Mouse (Mus musculus) urinary bladder, adult 2 months (tissue): ENCODE results near the gene Rgcc. TPM values are rescaled to one million over a fixed set of nuclear protein-coding genes. Genes with fewer than 3 reads are reported as not detected.

ENCODE experiments used
- DNase-seq: peaks from one replicate; pipeline ENCODE4 v3.0.0; 2022; ENCODE audit warnings: low spot score
- polyA plus RNA-seq: library from polyadenylated mRNA; depleted of rRNA; stranded (reverse); fragments of >200 nt; gene quantifications from 2 replicates; pipeline ENCODE4 v1.2.3, GENCODE M21; 2012

Rgcc gene
- polyA plus RNA-seq, 1 experiment: 20.1 TPM

DNA sequence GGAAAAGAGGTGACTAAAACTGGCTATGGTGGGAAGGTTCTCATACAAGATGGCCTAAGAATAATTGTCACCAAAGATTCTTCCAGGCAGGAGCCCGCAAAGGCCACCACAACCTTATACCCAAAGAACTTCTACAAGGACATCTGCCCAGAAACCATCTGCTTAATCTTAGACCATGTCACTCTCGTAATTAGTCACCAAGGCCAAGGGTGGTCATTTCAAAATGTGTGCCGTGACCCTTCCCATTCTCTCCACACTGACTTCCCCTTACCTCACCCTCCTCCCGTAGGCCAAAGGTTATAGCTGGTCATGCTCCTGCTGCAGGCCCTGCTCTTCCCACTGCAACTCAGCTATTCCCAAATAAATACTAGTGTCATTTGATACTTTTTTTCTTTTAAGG lies 22.5 kb downstream of the Rgcc start:
- DNase-seq: no peak

DNA sequence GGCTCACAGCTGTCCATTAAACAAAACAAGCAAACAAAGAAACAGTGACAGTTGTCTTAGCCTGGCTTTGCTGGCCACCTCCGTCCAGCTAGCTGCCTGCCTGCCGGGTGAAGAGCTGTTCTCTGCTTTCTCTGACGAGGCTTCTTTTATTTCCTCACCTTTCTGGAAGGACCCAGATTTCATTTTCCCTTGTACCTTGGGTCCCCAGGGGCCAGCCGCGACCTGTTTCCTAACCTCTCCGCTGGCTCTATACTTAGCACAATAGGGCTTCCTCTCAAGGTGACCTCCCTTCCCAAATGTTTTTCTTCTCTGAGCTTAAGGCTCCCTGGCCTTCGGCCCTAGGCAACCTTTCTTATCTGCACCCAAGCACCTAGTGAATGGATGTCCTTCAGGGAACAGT lies 23.5 kb downstream of the Rgcc start:
- DNase-seq: no peak

DNA sequence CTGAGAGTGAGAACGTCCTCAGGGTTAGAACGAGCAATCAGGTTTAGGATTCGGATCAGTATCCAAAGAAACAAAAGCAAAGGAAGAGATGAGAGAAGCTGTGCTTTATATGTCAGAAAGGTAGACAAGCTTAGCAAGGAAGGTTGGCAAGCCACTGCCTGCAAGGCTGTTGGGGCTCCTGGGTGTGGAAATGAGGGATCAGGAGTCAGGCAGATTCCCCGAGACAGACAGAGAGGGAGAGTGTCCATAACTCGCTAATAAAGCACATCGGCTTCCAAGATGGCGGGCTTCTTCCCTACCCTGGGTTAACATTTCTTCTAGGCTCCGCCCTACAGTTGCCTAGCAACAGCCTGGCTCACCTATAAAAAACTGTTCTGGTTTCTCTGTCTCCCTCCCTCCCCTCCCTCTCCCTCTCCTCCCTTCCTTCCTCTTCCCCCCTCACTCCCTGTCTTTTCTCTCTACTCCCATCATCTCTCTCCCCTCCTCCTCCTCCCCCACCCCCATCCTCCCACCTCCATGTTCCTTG lies 25.5 kb downstream of the Rgcc start:
- DNase-seq: no peak

DNA sequence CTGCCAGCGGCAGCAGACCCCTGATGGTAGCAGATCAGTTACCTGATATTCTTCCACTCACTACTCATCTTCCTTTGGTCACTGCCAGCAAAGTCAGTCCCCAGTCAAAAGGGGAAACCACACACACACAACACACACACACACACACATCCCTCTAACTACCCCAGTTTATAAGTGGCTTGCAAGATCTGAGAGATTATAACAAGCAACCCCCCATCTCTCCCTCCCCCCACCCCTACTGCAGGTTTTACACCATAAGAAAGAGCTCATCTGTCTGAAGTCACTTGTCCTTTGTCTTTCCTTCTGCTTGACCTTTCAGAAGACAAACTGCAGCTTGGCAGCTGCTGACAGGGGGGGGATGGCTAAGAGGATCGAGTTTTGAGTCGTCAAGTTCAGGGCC lies 26.0 kb downstream of the Rgcc start:
- no peak for DNase-seq

DNA sequence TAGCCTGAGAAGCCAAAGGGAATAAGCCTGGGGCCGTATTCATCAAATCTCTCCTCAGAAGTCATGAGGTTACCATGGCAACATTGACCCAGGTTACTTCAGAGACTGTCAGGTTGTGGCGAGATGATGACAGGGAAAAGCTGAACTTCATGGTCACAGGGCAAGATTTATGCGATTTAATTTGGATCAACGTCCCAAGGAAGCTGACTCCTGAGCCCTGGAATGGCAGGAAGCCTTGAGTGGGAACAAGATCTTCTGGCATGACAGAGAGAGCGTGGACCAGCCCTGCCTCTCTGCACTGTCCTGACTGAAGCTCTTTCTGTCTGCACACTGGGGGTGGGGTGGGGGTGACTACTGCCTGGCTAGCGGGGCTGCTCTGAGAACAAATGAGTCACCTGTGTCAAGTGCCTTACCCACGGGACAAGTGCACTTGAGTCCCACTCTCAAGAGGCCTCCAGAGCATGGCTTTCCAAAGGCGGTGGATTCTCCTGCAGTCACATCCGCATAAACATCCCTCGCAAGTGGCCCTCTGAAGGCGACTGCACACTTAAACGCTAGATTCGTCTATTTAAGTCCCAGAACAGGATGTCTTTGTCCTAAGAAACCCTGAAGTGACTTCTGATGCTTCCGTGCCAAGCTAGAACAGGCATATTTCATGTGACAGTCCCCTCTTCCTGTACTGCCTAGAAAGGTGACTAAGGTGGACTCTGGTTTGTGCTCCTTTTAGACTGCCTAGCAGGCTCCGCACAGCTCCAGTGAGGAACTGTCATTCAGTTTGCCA lies 27.6 kb downstream of the Rgcc start:
- DNase-seq: no peak

DNA sequence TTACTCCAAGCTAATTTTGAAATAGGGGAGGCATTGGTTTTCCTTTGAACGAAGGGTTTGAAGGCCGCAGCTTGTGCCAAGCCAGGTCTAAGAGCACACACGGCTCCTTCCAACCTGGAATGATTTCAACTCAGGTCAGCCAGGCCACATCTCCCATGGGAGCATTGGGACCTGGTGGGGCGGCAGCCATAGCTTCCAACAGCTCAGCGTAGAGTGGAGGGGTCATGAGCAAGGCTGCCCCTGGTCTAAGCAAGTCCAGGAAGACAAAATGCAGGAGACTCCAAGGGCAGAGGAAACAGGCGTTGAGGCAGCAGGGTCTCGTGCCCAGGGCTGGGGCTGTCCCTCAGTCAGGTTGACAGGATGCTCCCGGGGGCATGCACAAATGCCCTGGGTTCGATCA lies 28.5 kb downstream of the Rgcc start:
- DNase-seq: no peak

DNA sequence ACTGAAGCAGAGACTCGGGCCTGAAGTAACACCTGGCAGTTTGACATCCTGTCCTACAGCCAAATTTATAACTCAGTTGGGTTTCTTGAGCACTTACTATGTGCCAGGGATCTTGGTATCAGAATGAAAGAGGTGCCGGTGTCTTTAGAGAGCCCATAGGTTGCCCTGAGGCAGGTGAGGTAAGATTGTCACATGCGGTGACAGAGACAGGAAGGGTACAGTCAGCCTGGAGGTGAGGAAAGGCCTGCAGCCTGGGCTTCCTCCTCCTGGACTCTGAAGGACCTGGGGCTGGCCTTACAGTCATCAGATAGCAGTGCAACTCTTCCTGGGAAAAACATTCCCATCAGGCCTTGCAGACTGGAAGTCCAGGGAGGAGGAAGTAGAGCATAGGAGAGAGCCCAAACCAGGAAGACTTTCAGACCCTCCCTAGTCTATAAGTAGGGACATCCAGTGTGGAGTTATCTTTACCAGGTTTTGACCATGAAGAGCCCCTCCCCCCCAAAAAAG lies 29.2 kb downstream of the Rgcc start:
- no peak for DNase-seq

DNA sequence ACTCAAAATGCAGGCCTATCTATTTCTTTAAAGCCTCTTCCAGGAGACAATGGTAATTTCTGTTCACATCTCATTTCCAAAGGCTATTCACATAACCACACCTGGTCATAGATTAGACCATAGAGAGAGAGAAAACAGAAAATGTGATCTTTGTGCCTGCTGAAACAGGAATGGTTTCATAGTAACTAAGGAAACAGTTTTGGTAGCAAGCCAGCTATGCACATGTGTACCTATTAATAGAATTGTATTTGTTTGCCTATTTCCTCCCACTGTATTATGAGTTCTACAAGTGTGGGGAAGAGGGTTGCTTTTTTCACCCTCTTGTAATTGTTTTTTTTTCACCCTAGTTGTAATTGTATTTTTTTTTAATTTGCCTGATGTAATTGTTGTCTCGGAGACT lies 31.9 kb downstream of the Rgcc start:
- DNase-seq: no peak

DNA sequence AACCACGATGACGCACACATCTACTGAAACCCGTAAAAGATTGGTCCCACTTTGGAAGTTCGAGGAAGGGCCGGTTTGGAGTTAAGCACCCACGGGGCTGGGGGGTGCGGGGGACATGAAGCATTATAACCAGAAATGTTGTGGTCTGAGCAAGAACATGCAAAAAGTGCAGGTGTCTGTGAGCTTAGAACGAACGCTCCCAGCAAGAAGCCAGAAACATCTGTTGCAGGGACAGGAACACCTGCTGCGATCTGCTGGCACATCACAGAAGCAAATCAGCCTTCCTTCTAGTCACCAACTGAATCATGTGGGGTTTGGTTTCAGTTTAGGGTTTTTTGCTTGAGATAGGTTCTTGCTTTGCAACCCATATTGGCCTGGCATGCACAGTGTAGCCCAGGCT lies 33.6 kb downstream of the Rgcc start:
- no peak for DNase-seq

DNA sequence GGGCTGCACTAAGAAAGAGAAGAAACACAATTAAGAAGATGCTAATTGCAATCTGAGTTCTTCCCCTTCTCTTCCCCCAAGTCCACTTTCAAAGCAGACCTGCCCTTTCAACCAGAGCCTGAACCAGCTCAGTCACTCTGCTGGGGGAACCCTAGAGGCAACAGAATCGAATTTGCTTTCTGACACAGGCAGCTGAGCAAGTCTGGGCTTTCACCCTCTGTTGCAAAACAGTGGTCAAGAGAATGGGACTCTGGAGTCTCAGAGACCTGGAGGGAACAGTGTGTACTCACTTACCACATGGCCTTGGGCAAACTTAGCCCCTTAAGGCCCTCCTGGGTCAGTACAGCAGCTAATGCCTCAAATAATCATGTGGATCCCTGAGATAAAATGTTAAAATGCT lies 34.1 kb downstream of the Rgcc start:
- no peak for DNase-seq

DNA sequence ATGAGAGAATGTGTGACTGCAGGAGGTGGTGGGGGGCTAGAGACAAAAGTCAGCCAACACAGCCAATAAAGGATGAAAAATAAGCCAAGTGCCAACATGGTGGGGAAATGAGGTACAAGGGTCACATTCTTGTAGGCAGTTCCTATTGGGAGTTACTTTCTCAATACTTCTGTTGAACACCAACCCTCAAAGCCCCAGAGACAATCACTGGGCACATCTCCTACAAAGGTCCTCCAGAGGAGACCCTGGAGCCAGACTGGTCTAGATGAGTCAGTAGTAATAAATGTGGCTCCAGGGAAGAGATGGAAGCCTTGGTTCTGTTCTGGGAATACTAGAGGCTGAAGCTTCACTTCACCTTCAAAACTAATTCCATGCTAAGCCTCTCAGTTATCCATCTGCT lies 35.0 kb downstream of the Rgcc start:
- DNase-seq: no peak

DNA sequence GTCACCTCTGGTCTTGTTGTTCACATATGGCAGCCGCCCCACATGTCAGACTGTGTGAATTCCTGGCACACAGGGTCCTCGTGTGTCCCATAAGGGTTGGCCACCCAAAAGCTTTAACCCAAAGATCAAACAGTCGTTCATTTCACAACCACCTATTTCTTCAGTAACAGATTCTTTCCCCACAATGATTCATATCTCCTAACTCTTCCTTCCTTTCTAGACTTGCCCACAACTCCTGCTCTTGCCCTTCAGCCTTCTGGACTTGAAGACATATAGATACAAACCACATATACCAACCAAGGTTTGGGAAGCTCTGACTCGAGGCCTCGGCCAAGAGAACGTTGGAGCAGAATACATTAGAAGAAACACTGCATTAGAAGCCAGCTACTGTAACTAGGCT lies 35.7 kb downstream of the Rgcc start:
- no peak for DNase-seq

DNA sequence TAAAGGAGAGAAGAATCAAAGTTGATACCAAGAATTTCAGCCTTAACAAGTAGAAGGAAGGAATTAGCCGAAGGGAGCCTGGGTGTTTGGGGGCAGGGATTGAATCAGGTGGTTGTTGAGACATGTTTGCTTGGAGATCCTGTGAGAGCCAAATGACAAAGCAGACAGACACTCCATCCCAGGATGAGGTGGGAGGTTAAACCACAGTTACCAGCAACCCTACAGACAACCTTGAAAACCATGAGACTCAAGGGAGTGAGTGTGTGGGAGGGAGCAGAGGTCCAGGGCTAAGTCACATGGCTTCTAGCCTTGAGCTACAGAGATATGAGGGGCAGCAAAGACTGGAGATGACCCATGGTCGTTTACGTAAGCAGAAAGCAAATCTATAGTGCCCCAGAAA lies 38.1 kb downstream of the Rgcc start:
- DNase-seq: no peak

DNA sequence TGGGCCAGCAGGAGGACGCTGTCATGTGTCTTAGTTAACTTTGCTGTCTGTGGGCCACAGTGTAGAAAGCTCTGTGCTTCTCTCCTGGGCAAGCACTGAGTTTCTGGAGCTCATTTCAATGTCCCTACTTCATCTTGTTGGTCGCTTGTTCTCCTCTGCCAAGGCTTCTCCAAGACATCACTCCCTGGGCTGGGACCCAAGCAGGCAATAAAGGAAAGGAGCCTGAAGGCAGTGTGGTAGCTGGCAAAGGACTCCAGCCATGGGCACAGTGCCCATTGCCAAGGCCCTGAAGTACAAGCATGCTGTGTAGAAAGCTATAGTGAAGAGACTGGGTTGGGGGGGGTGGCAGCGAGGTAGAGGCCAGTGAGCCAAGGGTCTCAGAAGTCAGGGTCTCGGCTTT lies 38.8 kb downstream of the Rgcc start:
- DNase-seq: no peak

DNA sequence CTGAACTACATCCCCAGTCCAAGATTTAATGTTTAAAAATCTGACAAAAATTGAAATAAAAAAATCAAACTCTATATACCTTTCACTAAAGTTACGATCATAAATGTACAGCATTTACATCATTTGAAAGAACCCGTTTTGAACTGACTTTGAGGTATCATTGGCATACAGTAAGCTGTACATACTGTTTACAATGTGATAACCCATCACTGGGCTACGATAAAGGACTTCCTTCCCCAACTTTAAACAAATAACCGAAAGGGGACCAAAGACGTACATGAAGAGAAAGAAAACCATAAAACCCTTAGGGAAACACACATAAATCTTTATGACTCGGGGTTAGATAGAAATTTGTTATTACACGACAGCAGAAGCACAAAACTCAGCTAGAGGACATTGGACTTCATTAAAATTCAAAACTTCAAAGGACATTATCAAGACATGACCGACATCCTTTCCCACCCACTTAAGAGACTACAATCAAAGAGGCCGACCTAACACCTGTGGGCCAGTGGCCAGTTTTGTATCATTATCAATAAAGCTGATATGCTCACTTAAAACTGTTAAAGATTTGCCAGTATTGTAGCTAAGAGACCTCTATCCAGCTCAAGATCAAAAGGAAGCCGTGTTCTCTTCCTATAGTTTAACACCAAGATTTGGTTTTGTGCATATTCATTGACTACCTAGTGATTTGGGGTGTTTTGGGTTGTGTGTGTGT lies 42.2 kb downstream of the Rgcc start:
- DNase-seq: no peak

DNA sequence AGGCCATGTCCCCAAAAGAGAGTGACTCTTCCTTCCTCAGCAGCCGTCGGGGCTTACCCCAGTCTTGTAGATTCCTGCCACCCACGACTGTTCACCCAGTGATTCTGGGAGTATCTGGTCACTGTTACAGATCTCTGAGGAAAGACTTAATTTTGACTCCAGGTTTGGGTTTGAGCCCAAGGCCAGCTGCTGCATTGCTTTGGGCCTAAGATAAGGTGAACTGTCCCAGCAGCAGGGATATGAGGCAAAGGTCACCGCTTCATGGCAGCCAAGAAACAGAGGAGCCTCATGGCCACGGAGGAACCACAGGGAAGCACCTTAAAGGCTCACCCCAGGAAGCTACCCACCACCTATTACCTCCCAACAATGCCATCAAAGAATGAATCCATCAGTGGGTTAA lies 44.8 kb downstream of the Rgcc start:
- DNase-seq: no peak

DNA sequence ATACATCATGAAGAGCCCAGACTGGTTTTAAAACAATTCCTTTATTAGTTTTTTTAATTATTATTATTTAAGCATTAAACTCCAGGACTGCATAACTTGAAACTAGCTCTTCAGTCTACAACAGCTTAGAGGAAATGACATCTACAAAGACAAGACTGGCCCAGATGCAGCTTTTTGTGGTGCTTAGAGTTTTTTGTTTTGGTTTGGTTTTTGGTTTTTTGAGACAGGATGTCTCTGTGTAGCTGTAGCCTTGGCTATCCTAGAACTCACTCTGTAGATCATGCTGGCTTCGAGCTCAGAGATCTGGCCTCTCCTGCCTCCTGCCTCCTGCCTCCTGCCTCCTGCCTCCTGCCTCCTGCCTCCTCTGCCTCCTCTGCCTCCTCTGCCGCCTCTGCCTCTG lies 45.7 kb downstream of the Rgcc start:
- no peak for DNase-seq

DNA sequence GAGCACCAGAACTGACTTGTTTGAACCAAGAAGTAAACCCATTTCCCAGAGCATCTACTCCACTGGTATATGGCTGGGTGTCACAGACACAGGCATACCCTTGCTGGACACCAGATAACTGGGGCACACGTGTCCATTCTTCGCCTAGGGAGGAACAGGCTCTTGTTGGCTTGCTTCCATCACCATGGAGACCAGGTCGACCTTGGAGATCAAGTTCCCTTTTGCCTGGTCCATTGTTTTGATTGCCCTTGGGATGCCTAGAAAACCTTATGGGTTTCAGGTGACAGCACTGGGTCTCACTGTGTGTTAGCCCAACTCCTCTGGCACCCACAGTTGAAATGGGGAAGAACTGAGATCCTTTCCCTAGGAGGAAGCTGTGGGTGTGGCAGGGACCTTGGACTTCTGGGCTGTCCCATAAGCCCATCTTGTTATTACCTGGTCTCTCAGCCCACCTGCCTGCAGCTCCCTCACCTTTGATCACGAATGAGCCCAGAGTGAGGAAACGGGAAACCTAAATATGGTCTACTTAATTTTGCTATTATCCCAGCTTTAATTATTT lies 49.6 kb downstream of the Rgcc start:
- no peak for DNase-seq

DNA sequence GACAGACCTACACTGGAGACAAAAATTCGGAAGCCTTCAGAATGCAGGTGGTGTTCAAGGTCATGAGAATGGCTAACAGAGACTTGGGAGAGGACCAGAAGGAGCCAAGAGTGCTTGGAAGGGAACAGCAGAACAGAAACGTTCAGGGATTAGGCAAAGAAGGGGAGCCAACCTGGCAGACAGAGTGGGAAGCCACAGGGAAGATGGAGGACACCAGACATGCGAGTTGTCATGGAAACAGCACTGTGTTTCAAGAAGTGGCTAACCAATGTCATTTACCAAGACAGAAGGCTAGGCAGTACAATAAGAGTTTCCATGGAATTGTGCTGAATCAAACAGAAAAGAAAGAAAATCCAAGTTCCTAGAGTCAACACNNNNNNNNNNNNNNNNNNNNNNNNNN lies 56.9 kb downstream of the Rgcc start:
- DNase-seq: no peak

DNA sequence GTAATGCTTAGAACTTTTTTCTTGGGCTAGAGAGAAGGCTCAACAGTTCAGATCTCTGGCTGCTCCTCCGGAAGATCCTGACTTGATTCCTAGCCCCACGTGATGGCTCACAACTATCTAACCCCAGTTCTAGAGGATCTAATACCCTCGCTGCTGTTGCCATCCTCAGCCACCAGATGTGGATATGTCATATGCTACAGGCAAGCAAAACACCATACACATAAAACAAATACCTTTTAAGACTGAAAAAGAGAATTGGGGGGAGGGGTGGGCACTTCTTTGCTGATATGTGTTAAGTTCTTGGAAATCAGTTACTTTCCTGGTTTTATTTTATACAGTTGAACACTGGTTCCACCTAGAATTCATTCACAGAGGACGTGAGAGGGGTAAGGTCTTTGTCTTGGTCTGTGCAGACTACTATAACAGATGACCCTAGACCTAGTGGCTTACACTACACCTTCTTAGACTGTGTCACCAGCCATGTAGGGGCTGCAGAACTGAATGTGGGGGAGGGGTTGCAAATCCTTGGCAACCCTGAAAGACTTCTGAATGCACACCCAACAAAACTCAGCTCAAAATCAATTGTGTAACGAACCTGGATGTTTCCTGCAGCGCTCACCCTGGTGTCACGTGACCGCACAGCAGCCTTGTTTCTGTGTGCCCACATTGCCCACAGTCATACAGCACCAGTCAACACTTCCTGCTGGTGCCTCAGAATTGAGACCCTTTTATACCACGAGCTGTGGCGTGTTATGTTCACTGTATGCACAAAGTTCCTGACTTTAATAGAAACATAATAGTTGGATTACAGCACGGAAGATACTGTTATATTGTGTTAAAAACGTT lies 58.2 kb downstream of the Rgcc start:
- DNase-seq: no peak

DNA sequence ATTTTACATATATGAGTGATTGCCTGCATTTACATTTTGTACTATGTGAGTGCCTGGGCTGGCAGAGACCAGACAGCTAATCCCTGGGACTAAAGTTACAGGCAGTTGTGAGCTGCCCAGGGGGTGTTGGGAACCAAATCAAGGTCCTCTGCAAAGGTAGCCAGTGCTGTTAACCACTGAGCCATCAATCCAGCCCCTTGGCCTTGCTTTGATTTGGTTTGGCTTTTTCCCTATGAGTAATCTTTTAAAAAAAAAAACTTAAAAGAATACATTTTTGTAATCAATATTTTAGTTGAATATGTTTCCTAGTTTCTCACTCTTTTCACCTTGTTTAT lies 59.1 kb downstream of the Rgcc start:
- DNase-seq: no peak
